Mouse (Mus musculus) brain, embryonic 14.5 days (tissue): ENCODE results near the gene Samd13.

ENCODE experiments used
- CTCF ChIP-seq: fragments of 200-500 bp; IDR thresholded peaks from 2 replicates; pipeline ENCODE4 v1.5.1; 2012; ENCODE audit warnings: inconsistent platforms, mild to moderate bottlenecking, moderate library complexity, borderline replicate concordance; ENCODE audit not compliant: insufficient read depth, insufficient read length; ENCODE audit errors: extremely low read depth
- POLR2A ChIP-seq: fragments of 200-500 bp; IDR thresholded peaks from 2 replicates; pipeline ENCODE4 v1.6.1; 2012; ENCODE audit warnings: mild to moderate bottlenecking, inconsistent platforms, borderline replicate concordance; ENCODE audit not compliant: poor library complexity, insufficient read depth, insufficient read length, severe bottlenecking; ENCODE audit errors: extremely low read depth

- TF ChIP-seq CTCF, result no peak
- no peak for TF ChIP-seq POLR2A
Measured at GRCm38 (mm10) chr3:146628227-146628982, 57.0 kb downstream of the Samd13 start.
